Mouse (Mus musculus): ENCODE results near the gene Hmgb1. TPM values are rescaled to one million over a fixed set of nuclear protein-coding genes. Genes with fewer than 3 reads are reported as not detected.

Gene Hmgb1
- polyA plus RNA-seq, 2 experiments: 577 to 1,456 TPM

DNA sequence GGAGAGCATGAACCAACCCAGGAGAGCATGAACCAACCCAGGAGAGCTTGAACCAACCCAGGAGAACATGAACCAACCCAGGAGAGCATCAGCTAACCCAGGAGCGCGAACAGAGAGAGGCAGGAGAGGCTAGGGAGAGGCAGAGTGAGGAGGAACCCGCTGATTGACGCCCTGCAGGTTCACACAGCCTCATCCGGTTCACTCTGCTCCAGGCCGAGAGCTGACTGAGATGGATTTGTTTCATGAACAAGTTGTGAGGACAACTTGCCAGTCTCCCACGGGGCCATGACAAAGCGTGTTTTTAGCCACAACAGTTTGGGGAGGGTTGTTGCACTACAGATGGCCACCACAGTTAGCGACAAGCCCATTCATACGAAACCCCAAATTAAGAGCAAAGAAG is 12.0 kb downstream of the Hmgb1 start:
- H3K9ac ChIP-seq (ENCODE audit: low read depth, low read length, severe bottlenecking): no peak overlapping the region
- no peak for TF ChIP-seq POLR2A (IDR thresholded peaks at IDR 0.05; ENCODE audit: borderline replicate concordance, extremely low read depth, insufficient read depth, insufficient read length)
- WGBS: 62% methylated on average over 10 of the region's 10 CpGs
- H3K4me2 ChIP-seq (replicated peaks; ENCODE audit: low read depth, low read length, severe bottlenecking): no peak overlapping the region
- H3K27me3 ChIP-seq (ENCODE audit: control insufficient read depth, insufficient read depth, low read length): no peaks in the 10 kb centered on the region
- no peaks in the 10 kb centered on the region for H3K9me3 ChIP-seq (ENCODE audit: control insufficient read depth, low read length)
- ATAC-seq (ENCODE audit: low FRiP score, low read depth): no peak
- H3K36me3 ChIP-seq (ENCODE audit: control insufficient read depth, insufficient read depth, low read length): no peaks in the 10 kb centered on the region
- no peak overlapping the region for H3K27ac ChIP-seq (replicated peaks; ENCODE audit: low read depth, low read length)
- no peaks in the 10 kb centered on the region for H3K4me1 ChIP-seq (ENCODE audit: control insufficient read depth, insufficient read depth, low read length)
- no peak overlapping the region for H3K4me3 ChIP-seq (replicated peaks; ENCODE audit: low read length)
- no peak for DNase-seq (ENCODE audit: low spot score)

DNA sequence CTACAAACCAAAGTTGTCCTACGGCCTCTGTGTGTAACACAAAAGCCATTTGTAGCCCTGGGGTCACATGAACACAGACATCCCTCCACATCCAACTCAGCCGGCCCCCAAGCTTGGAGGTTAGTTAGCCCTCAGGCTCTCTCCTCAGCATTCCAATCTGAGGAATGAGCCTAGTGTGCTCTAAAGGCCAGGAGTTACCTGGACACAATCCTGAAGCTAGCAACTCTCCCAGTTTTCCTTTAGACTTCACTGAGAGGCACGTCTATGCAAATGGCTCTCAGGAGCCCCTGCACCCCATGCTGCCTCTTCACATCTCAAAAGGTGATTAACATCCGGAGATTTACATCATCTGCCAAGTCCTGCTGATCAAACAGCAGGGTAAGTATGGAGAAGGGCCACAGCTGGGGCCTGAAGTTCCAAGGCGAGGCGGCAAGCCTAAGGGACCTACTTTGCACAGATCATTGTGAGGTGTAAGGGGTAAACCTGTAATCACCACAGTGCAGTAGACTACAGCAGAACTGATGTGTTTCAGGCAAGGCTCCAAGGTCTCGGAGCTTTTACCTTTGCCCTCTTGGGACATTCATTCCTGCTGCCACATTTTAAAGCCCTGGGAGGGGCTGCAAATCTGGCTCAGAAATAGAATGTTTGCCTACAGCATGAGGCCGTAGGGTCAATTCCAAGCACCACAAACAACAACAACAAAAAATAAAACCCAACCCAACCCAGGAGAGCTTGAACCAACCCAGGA is 13.3 kb downstream of the Hmgb1 start:
- H3K4me3 ChIP-seq (replicated peaks; ENCODE audit: low read length): no peak overlapping the region
- no peak for DNase-seq (ENCODE audit: low spot score)
- H3K4me1 ChIP-seq (ENCODE audit: control insufficient read depth, insufficient read depth, low read length): no peaks in the 10 kb centered on the region
- no peak for ATAC-seq (ENCODE audit: low FRiP score, low read depth)
- H3K9ac ChIP-seq (ENCODE audit: low read depth, low read length, severe bottlenecking): no peak overlapping the region
- H3K27me3 ChIP-seq (ENCODE audit: control insufficient read depth, insufficient read depth, low read length): no peaks in the 10 kb centered on the region
- TF ChIP-seq POLR2A (IDR thresholded peaks at IDR 0.05; ENCODE audit: borderline replicate concordance, extremely low read depth, insufficient read depth, insufficient read length): no peak
- no peak overlapping the region for H3K4me2 ChIP-seq (replicated peaks; ENCODE audit: low read depth, low read length, severe bottlenecking)
- no peaks in the 10 kb centered on the region for H3K9me3 ChIP-seq (ENCODE audit: control insufficient read depth, low read length)
- no peaks in the 10 kb centered on the region for H3K36me3 ChIP-seq (ENCODE audit: control insufficient read depth, insufficient read depth, low read length)
- 51% methylated on average over 8 of the region's 8 CpGs for WGBS
- no peak overlapping the region for H3K27ac ChIP-seq (replicated peaks; ENCODE audit: low read depth, low read length)

DNA sequence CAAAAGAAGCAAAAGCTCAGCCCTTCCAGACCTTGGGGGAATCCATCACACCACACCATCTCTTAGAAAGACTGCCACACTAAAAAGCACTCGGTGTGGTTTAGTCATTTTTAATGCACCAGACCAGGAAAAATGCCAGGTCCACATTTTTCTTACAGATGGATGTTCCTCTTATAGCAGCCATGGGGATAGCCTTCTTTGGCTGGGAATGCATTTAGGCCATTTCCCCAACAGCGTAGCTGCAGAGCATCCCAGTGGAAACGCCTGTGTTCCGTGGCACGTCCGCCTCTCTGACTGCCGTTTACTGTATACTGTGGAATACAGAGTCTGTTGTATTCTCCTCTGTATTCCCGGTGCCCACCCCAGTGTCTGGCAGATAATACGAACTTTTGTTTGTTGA is 15.5 kb downstream of the Hmgb1 start:
- Histone ChIP-seq H3K4me1 (ENCODE audit: control insufficient read depth, insufficient read depth, low read length) (no peaks in the 10 kb centered on the region), H3K9ac (ENCODE audit: low read depth, low read length, severe bottlenecking) (no peak overlapping the region), H3K27me3 (ENCODE audit: control insufficient read depth, insufficient read depth, low read length) (no peaks in the 10 kb centered on the region), H3K9me3 (ENCODE audit: control insufficient read depth, low read length) (no peaks in the 10 kb centered on the region), H3K36me3 (ENCODE audit: control insufficient read depth, insufficient read depth, low read length) (no peaks in the 10 kb centered on the region), H3K4me2 (replicated peaks; ENCODE audit: low read depth, low read length, severe bottlenecking) (no peak overlapping the region), H3K4me3 (replicated peaks; ENCODE audit: low read length) (no peak overlapping the region), H3K27ac (replicated peaks; ENCODE audit: low read depth, low read length) (peak overlapping the region; percentile 9; the same call in 1 of the 2 replicates)
- DNase-seq (ENCODE audit: low spot score): peak; percentile 40
- TF ChIP-seq POLR2A (IDR thresholded peaks at IDR 0.05; ENCODE audit: borderline replicate concordance, extremely low read depth, insufficient read depth, insufficient read length): no peak
- ATAC-seq (ENCODE audit: low FRiP score, low read depth): no peak
- 82% methylated on average over 9 of the region's 9 CpGs for WGBS

DNA sequence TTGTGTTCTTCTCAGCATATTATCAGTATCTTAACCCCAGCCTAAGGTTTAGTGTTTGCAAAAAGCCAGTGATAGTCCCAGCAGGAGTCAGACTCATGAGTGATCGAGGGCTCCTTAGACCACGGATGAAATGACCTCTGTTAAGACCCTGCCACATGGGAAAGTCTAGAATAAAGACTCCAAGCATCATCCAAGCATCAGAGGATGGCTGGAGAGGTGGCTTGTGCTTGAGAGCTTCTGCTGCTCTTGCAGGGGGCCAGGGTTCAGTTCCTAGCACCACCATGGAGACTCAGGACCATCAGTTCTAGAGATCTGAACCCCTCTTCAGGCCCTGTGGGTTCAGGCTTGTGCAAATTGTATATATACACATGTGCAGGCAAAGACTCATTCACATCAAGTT is 16.2 kb downstream of the Hmgb1 start:
- Histone ChIP-seq H3K4me2 (replicated peaks; ENCODE audit: low read depth, low read length, severe bottlenecking) (no peak overlapping the region), H3K4me3 (replicated peaks; ENCODE audit: low read length) (no peak overlapping the region)

DNA sequence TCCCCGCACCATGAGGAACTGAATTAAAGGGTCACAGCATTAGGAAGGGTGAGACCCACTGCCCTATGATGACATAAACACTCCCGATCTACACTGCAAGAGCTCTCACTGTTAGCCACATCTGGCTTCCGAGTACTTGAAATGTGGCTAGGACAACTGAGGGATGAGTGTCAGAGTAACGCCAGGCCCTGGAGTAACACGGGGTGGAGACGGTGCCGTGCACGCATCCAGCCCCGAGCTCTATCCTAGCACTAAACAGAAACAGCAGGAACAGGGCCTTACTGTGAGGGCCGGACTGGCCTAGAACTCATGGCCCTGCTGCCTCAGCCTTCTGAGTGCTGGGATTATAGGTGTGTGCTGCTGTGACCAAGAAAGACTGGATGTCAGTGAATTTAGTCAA is 18.3 kb downstream of the Hmgb1 start:
- ATAC-seq (ENCODE audit: low FRiP score, low read depth) (no peak), DNase-seq (ENCODE audit: low spot score) (no peak)
- Histone ChIP-seq H3K4me2 (replicated peaks; ENCODE audit: low read depth, low read length, severe bottlenecking) (no peak overlapping the region), H3K4me1 (ENCODE audit: control insufficient read depth, insufficient read depth, low read length) (no peaks in the 10 kb centered on the region), H3K27ac (replicated peaks; ENCODE audit: low read depth, low read length) (no peak overlapping the region), H3K9me3 (ENCODE audit: control insufficient read depth, low read length) (no peaks in the 10 kb centered on the region), H3K36me3 (ENCODE audit: control insufficient read depth, insufficient read depth, low read length) (no peaks in the 10 kb centered on the region), H3K4me3 (replicated peaks; ENCODE audit: low read length) (no peak overlapping the region), H3K27me3 (ENCODE audit: control insufficient read depth, insufficient read depth, low read length) (no peaks in the 10 kb centered on the region), H3K9ac (ENCODE audit: low read depth, low read length, severe bottlenecking) (no peak overlapping the region)
- no peak for TF ChIP-seq POLR2A (IDR thresholded peaks at IDR 0.05; ENCODE audit: borderline replicate concordance, extremely low read depth, insufficient read depth, insufficient read length)
- WGBS: 85% methylated on average over 10 of the region's 10 CpGs

More for the DNA sequence above, 16.2 kb downstream of the Hmgb1 start:
- Histone ChIP-seq H3K9me3 (ENCODE audit: control insufficient read depth, low read length) (no peaks in the 10 kb centered on the region), H3K27ac (replicated peaks; ENCODE audit: low read depth, low read length) (no peak overlapping the region), H3K9ac (ENCODE audit: low read depth, low read length, severe bottlenecking) (no peak overlapping the region), H3K4me1 (ENCODE audit: control insufficient read depth, insufficient read depth, low read length) (no peaks in the 10 kb centered on the region), H3K36me3 (ENCODE audit: control insufficient read depth, insufficient read depth, low read length) (no peaks in the 10 kb centered on the region), H3K27me3 (ENCODE audit: control insufficient read depth, insufficient read depth, low read length) (no peaks in the 10 kb centered on the region)
- DNase-seq (ENCODE audit: low spot score): no peak
- WGBS: 90% methylated on average over 2 of the region's 2 CpGs
- ATAC-seq (ENCODE audit: low FRiP score, low read depth): no peak
- TF ChIP-seq POLR2A (IDR thresholded peaks at IDR 0.05; ENCODE audit: borderline replicate concordance, extremely low read depth, insufficient read depth, insufficient read length): no peak

All from limb, embryonic 14.5 days (tissue).